Mouse (Mus musculus): ENCODE results near the gene Rnf224. TPM values are rescaled to one million over a fixed set of nuclear protein-coding genes. Genes with fewer than 3 reads are reported as not detected.
"Not testable (repeated sequence)": the region's sequence is repeated elsewhere in the genome, so short reads cannot be mapped to it uniquely, and the experiment has no call there.

The Rnf224 gene
- polyA plus RNA-seq, 1 experiment from 2014 or later, result not detected

DNA sequence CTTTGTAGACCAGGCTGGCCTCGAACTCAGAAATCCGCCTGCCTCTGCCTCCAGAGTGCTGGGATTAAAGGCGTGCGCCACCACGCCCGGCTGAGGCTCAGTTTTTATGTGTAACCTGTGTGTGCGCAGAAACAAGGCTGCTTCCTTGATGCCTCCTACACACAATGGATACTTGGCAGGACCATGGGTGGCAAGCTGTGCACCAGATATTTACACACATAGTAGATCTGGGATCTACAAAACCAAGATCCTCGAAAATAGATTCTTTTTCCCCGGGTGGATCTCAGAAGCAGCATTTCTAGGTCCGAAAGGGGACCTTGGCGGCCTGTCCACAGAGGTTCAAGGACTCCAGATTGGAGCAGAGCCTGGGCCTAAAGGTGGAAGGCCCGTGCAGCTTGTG, 25.3 kb upstream of the Rnf224 start:
- Histone ChIP-seq H3K9ac (replicated peaks; ENCODE audit: low read length) (peak overlapping the region; percentile 54; the same call in 1 of the 2 replicates), H3K27me3 (ENCODE audit: control insufficient read depth, insufficient read depth, low read length) (peaks cover 9% of the 10 kb centered on the region), H3K9me3 (ENCODE audit: control insufficient read depth, low read length) (no peaks in the 10 kb centered on the region), H3K27ac (replicated peaks; ENCODE audit: low read depth, low read length) (peak overlapping the region; percentile 62), H3K4me1 (ENCODE audit: control insufficient read depth, insufficient read depth, low read length) (peaks cover 38% of the 10 kb centered on the region), H3K4me3 (replicated peaks; ENCODE audit: low read depth, low read length) (peak overlapping the region; percentile 80), H3K36me3 (ENCODE audit: control insufficient read depth, insufficient read depth, low read length) (no peaks in the 10 kb centered on the region), H3K4me2 (ENCODE audit: low read length) (peak overlapping the region; percentile 100)
- WGBS, result 46% methylated on average over 11 of the region's 12 CpGs
- ATAC-seq (ENCODE audit: low FRiP score, low TSS enrichment), result no peak
- DNase-seq, result no peak

DNA sequence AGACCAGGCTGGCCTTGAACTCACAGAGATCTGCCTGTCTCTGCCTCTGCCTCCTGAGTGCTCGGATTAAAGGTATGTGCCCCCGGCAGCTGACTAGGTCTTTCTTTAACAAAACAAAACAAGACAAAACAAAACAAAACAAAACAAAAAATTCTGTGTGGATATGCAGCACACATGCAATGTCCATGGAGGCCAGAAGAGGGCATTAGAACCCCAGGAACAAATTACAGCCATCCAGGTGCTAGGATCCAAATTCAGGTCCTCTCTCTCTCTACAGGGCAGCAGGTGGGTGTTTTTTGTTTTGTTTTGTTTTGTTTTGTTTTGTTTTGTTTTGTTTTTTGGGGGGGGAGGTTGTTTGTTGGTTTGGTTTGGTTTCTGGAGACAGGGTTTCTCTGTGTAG, 22.3 kb upstream of the Rnf224 start:
- no peak overlapping the region for H3K27ac ChIP-seq (replicated peaks; ENCODE audit: low read depth, low read length)

GRCm38 (mm10) chr2:25257250-25257649, 20.7 kb upstream of the Rnf224 start:
- 92% methylated on average over 5 of the region's 5 CpGs for WGBS
- not testable (repeated sequence) for ATAC-seq (ENCODE audit: low FRiP score, low TSS enrichment); DNase-seq; H3K4me3 ChIP-seq (replicated peaks; ENCODE audit: low read depth, low read length); H3K27me3 ChIP-seq (ENCODE audit: control insufficient read depth, insufficient read depth, low read length); H3K27ac ChIP-seq (replicated peaks; ENCODE audit: low read depth, low read length); H3K9me3 ChIP-seq (ENCODE audit: control insufficient read depth, low read length); H3K9ac ChIP-seq (replicated peaks; ENCODE audit: low read length); H3K4me2 ChIP-seq (ENCODE audit: low read length); H3K36me3 ChIP-seq (ENCODE audit: control insufficient read depth, insufficient read depth, low read length)
- peaks cover 13% of the 10 kb centered on the region for H3K4me1 ChIP-seq (ENCODE audit: control insufficient read depth, insufficient read depth, low read length)

More for the DNA sequence above, 22.3 kb upstream of the Rnf224 start:
- H3K9ac ChIP-seq (replicated peaks; ENCODE audit: low read length), result no peak overlapping the region
- no peak overlapping the region for H3K4me2 ChIP-seq (ENCODE audit: low read length)
- H3K9me3 ChIP-seq (ENCODE audit: control insufficient read depth, low read length), result no peaks in the 10 kb centered on the region
- H3K4me1 ChIP-seq (ENCODE audit: control insufficient read depth, insufficient read depth, low read length), result peaks cover 22% of the 10 kb centered on the region
- DNase-seq, result no peak
- no peak overlapping the region for H3K4me3 ChIP-seq (replicated peaks; ENCODE audit: low read depth, low read length)
- WGBS, result 55% methylated on average over 2 of the region's 2 CpGs
- no peaks in the 10 kb centered on the region for H3K36me3 ChIP-seq (ENCODE audit: control insufficient read depth, insufficient read depth, low read length)
- peaks cover 3% of the 10 kb centered on the region for H3K27me3 ChIP-seq (ENCODE audit: control insufficient read depth, insufficient read depth, low read length)
- ATAC-seq (ENCODE audit: low FRiP score, low TSS enrichment), result no peak

- peak overlapping the region; percentile 84; the same call in 1 of the 2 replicates for H3K9ac ChIP-seq (replicated peaks; ENCODE audit: low read length)
- peak overlapping the region; percentile 92 for H3K4me3 ChIP-seq (replicated peaks; ENCODE audit: low read depth, low read length)
- H3K4me2 ChIP-seq (ENCODE audit: low read length), result peak overlapping the region; percentile 98
- H3K27ac ChIP-seq (replicated peaks; ENCODE audit: low read depth, low read length); H3K9me3 ChIP-seq (ENCODE audit: control insufficient read depth, low read length); H3K36me3 ChIP-seq (ENCODE audit: control insufficient read depth, insufficient read depth, low read length); H3K27me3 ChIP-seq (ENCODE audit: control insufficient read depth, insufficient read depth, low read length); DNase-seq; ATAC-seq (ENCODE audit: low FRiP score, low TSS enrichment): not testable (repeated sequence)
- H3K4me1 ChIP-seq (ENCODE audit: control insufficient read depth, insufficient read depth, low read length), result peaks cover 13% of the 10 kb centered on the region
- WGBS, result 68% methylated on average over 10 of the region's 12 CpGs
These were observed 20.0 kb upstream of the Rnf224 start for GRCm38 (mm10) chr2:25256443-25257109.

GRCm38 (mm10) chr2:25255284-25255779, 18.7 kb upstream of the Rnf224 start, which contains the start of gene Tmem203:
Gene Tmem203, plus strand, starts transcription at chr2:25255439.
- H3K36me3 ChIP-seq (ENCODE audit: control insufficient read depth, insufficient read depth, low read length), result peaks cover 22% of the 10 kb centered on the region
- no peaks in the 10 kb centered on the region for H3K9me3 ChIP-seq (ENCODE audit: control insufficient read depth, low read length)
- peaks cover 13% of the 10 kb centered on the region for H3K4me1 ChIP-seq (ENCODE audit: control insufficient read depth, insufficient read depth, low read length)
- no peaks in the 10 kb centered on the region for H3K27me3 ChIP-seq (ENCODE audit: control insufficient read depth, insufficient read depth, low read length)
- peak within 1 kb of the TSS; percentile 92 for H3K4me3 ChIP-seq (replicated peaks; ENCODE audit: low read depth, low read length)
- H3K4me2 ChIP-seq (ENCODE audit: low read length), result peak within 1 kb of the TSS; percentile 98
- peak; percentile 96 for DNase-seq
- peak within 1 kb of the TSS; percentile 84 for H3K9ac ChIP-seq (replicated peaks; ENCODE audit: low read length)
- under 1% methylated on average over 38 of the region's 39 CpGs for WGBS
- ATAC-seq (ENCODE audit: low FRiP score, low TSS enrichment), result peak; percentile 93
- H3K27ac ChIP-seq (replicated peaks; ENCODE audit: low read depth, low read length), result peak within 1 kb of the TSS; percentile 80

DNA sequence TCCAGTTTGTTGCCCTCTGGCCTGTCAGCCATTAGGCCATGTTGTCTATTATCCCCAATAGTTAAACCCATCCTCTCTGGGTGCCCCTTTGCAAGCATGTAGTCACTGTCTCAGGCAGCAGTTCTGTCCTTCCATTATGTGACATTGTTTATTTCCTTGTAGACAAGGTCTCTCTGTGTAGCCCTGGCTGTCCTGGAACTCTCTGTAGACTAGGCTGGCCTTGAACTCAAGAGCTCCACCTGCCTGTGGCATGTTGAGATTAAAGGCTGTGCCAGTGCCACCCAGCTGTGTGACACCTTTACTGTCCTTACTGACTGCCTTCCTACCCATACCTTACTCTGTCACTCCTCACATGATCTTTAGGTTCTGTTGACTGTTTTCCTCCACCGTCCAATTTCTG, 15.7 kb upstream of the Rnf224 start:
- 92% methylated on average over 1 of the region's 1 CpGs for WGBS
- peaks cover 48% of the 10 kb centered on the region for H3K36me3 ChIP-seq (ENCODE audit: control insufficient read depth, insufficient read depth, low read length)

DNA sequence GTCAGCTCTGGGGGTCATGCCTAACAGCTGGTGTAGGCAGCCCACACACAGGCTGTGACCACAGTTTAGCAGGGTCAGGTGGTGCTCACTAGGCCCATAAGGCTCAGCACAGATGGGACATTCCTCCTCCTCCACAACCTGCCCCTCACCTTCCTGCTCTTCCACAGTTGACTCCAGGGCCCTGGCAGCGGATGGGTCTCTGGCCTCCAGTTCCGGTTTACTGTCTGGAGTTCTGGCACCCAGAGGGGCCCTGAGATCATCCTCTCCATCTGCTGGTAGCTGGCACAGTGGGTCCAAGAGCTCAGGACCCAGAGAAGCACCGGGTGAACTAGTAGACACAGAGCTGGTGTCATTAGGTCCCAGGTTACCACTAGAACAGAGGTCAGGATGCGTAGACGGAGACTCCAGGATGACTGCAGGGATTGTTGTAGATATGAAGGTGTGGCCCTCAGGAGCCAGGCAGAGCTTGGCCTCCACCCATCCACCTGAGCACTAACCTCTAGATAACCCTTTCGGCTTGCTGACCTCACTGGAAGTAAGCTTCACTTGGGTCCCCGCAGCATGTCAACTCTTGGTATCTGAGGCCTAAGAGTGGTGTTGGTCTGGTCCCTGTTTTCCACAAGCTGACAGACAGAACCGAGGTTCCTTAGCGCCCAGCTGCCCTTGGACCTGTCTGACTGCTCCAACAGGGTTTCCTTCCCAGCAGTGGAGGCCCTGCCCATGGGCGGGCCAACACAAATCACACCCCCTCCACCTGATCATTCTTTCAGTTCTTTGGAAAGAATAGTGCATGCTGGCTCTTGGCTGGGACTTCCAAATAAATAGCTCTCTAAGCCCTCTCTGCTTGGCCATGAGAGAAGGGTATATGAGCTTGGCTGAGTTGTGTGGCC, 9.8 kb upstream of the Rnf224 start, which contains the start of gene AL732309.1:
Gene AL732309.1, minus strand, starts transcription at position 681 of the 890 bp plus-strand sequence.
- no peaks in the 10 kb centered on the region for H3K9me3 ChIP-seq (ENCODE audit: control insufficient read depth, low read length)
- no peak for ATAC-seq (ENCODE audit: low FRiP score, low TSS enrichment)
- H3K36me3 ChIP-seq (ENCODE audit: control insufficient read depth, insufficient read depth, low read length), result peaks cover 66% of the 10 kb centered on the region

More for the DNA sequence above, 15.7 kb upstream of the Rnf224 start:
- Histone ChIP-seq H3K4me3 (replicated peaks; ENCODE audit: low read depth, low read length) (no peak overlapping the region), H3K9me3 (ENCODE audit: control insufficient read depth, low read length) (no peaks in the 10 kb centered on the region), H3K27me3 (ENCODE audit: control insufficient read depth, insufficient read depth, low read length) (no peaks in the 10 kb centered on the region), H3K4me2 (ENCODE audit: low read length) (no peak overlapping the region), H3K4me1 (ENCODE audit: control insufficient read depth, insufficient read depth, low read length) (peaks cover 13% of the 10 kb centered on the region), H3K27ac (replicated peaks; ENCODE audit: low read depth, low read length) (no peak overlapping the region), H3K9ac (replicated peaks; ENCODE audit: low read length) (no peak overlapping the region)
- DNase-seq (no peak), ATAC-seq (ENCODE audit: low FRiP score, low TSS enrichment) (no peak)

DNA sequence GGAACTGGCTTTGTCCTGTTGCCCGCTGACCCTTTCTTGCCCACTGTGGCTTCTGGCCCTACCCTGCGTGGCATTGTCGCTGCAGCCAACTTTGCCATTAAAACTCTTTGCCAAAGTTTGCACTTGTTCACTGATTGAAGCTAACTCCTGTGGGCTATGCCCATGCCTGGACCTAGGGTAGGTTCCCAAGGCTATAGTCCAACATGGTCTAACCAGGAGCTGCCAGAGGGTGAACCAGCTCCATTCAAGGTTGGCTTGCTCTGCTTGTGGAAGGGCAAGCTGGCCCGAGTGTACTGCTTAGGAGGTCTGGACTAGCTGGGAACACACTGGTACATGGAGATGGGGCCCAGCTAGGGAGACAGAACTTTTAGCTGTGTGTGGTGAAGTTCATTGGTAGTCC, 7.6 kb upstream of the Rnf224 start:
- no peak overlapping the region for H3K27ac ChIP-seq (replicated peaks; ENCODE audit: low read depth, low read length)
- H3K9me3 ChIP-seq (ENCODE audit: control insufficient read depth, low read length), result no peaks in the 10 kb centered on the region
- no peak for ATAC-seq (ENCODE audit: low FRiP score, low TSS enrichment)
- peaks cover 46% of the 10 kb centered on the region for H3K36me3 ChIP-seq (ENCODE audit: control insufficient read depth, insufficient read depth, low read length)
- H3K4me2 ChIP-seq (ENCODE audit: low read length), result no peak overlapping the region
- no peak for DNase-seq
- no peaks in the 10 kb centered on the region for H3K27me3 ChIP-seq (ENCODE audit: control insufficient read depth, insufficient read depth, low read length)
- 92% methylated on average over 4 of the region's 4 CpGs for WGBS
- H3K9ac ChIP-seq (replicated peaks; ENCODE audit: low read length), result no peak overlapping the region
- H3K4me1 ChIP-seq (ENCODE audit: control insufficient read depth, insufficient read depth, low read length), result peaks cover 19% of the 10 kb centered on the region
- no peak overlapping the region for H3K4me3 ChIP-seq (replicated peaks; ENCODE audit: low read depth, low read length)

More for the DNA sequence above, 9.8 kb upstream of the Rnf224 start, which contains the start of gene AL732309.1:
- H3K4me3 ChIP-seq (replicated peaks; ENCODE audit: low read depth, low read length), result no peak within 1 kb of the TSS
- H3K9ac ChIP-seq (replicated peaks; ENCODE audit: low read length), result no peak within 1 kb of the TSS
- no peak for DNase-seq
- H3K27me3 ChIP-seq (ENCODE audit: control insufficient read depth, insufficient read depth, low read length), result no peaks in the 10 kb centered on the region
- no peak within 1 kb of the TSS for H3K27ac ChIP-seq (replicated peaks; ENCODE audit: low read depth, low read length)
- peaks cover 14% of the 10 kb centered on the region for H3K4me1 ChIP-seq (ENCODE audit: control insufficient read depth, insufficient read depth, low read length)
- WGBS, result 93% methylated on average over 10 of the region's 10 CpGs
- no peak within 1 kb of the TSS for H3K4me2 ChIP-seq (ENCODE audit: low read length)
